Mouse (Mus musculus) forebrain, embryonic 14.5 days (tissue): Measurements from ENCODE around the gene Slc22a1. TPM values are rescaled to one million over a fixed set of nuclear protein-coding genes. Genes with fewer than 3 reads are reported as not detected.

Experiments
- ATAC-seq: fragments of 200-750 bp; cut with Nextera tagmentation; 2 replicates; pipeline ENCODE4 v1.8.0; 2017; ENCODE audit warnings: mild to moderate bottlenecking, moderate library complexity
- DNase-seq: peaks from one replicate; pipeline ENCODE4 v3.0.0-alpha.2; 2015; ENCODE audit warnings: low spot score
- H3K27ac ChIP-seq: fragments of 300-500 bp; sonication (generic); 2 replicates; pipeline ENCODE4 v1.5.1; 2014; ENCODE audit warnings: low read depth, mild to moderate bottlenecking, control low read depth, low read length, moderate library complexity
- H3K27me3 ChIP-seq: fragments of 300-500 bp; sonication (generic); replicated peaks from 2 replicates; pipeline ENCODE4 v1.6.1; 2014; ENCODE audit warnings: low read length, control low read depth, mixed read lengths; ENCODE audit not compliant: control insufficient read depth, insufficient read depth
- H3K36me3 ChIP-seq: fragments of 300-500 bp; sonication (generic); 2 replicates; pipeline ENCODE4 v1.6.1; 2014; ENCODE audit warnings: low read length, control low read depth; ENCODE audit not compliant: control insufficient read depth, insufficient read depth
- H3K4me1 ChIP-seq: fragments of 300-500 bp; sonication (generic); 2 replicates; pipeline ENCODE4 v1.6.1; 2014; ENCODE audit warnings: antibody characterized with exemption, low read length, control low read depth; ENCODE audit not compliant: control insufficient read depth, insufficient read depth
- H3K4me2 ChIP-seq: fragments of 300-500 bp; sonication (generic); 2 replicates; pipeline ENCODE4 v1.6.1; 2014; ENCODE audit warnings: mild to moderate bottlenecking, control low read depth, low read length
- H3K4me3 ChIP-seq: fragments of 300-500 bp; sonication (generic); 2 replicates; pipeline ENCODE4 v1.5.1; 2014; ENCODE audit warnings: low read depth, low read length, control low read depth
- H3K9ac ChIP-seq: fragments of 300-500 bp; sonication (generic); 2 replicates; pipeline ENCODE4 v1.6.1; 2014; ENCODE audit warnings: mild to moderate bottlenecking, low read length, control low read depth, moderate library complexity
- H3K9me3 ChIP-seq: fragments of 300-500 bp; sonication (generic); replicated peaks from 2 replicates; pipeline ENCODE4 v1.6.1; 2016; ENCODE audit warnings: low read length, control low read depth, mixed read lengths; ENCODE audit not compliant: control insufficient read depth
- WGBS: fragments of 180-500 bp; shearing (Covaris S2); extraction: QIAGEN DNeasy Blood & Tissue Kit; methylation state at CpG from one replicate; pipeline ENCODE4 v1.1.7; 2014; 5-methylcytosine and 5-hydroxymethylcytosine counted together
- polyA plus RNA-seq: library from polyadenylated mRNA; unstranded; fragments of >200 nt; fragmentation: Nextera tagmentation; extraction: Ambion mirVana; gene quantifications from 2 replicates; pipeline ENCODE4 v1.2.1, GENCODE M21; 2014

Slc22a1 gene
- polyA plus RNA-seq, 1 experiment from 2014 or later, result not detected

GRCm38 (mm10) chr17:12627983-12628382 lies 47.6 kb downstream of the Slc22a1 start:
- Histone ChIP-seq H3K4me1 (no peaks in the 10 kb centered on the region), H3K27ac (no peak overlapping the region), H3K27me3 (no peaks in the 10 kb centered on the region), H3K9me3 (peaks cover 9% of the 10 kb centered on the region; the same call in 1 of the 2 replicates), H3K9ac (no peak overlapping the region), H3K4me3 (no peak overlapping the region), H3K36me3 (no peaks in the 10 kb centered on the region), H3K4me2 (no peak overlapping the region)
- ATAC-seq (no peak), DNase-seq (no peak)
- 86% methylated on average over 4 of the region's 4 CpGs for WGBS

- DNase-seq (no peak), ATAC-seq (no peak)
- Histone ChIP-seq H3K27me3 (no peaks in the 10 kb centered on the region), H3K36me3 (no peaks in the 10 kb centered on the region), H3K4me3 (no peak overlapping the region), H3K4me2 (no peak overlapping the region), H3K9me3 (no peaks in the 10 kb centered on the region), H3K4me1 (no peaks in the 10 kb centered on the region), H3K9ac (no peak overlapping the region), H3K27ac (no peak overlapping the region)
- 96% methylated on average over 2 of the region's 2 CpGs for WGBS
Observed at GRCm38 (mm10) chr17:12619641-12620040, 56.0 kb downstream of the Slc22a1 start.

- no peaks in the 10 kb centered on the region for H3K4me1 ChIP-seq
- no peaks in the 10 kb centered on the region for H3K36me3 ChIP-seq
- H3K27me3 ChIP-seq, result no peaks in the 10 kb centered on the region
- H3K9me3 ChIP-seq, result no peaks in the 10 kb centered on the region
- no peak for ATAC-seq
- H3K9ac ChIP-seq, result no peak overlapping the region
- H3K27ac ChIP-seq, result no peak overlapping the region
- DNase-seq, result no peak
- no peak overlapping the region for H3K4me2 ChIP-seq
- H3K4me3 ChIP-seq, result no peak overlapping the region
- WGBS, result 69% methylated on average over 4 of the region's 4 CpGs
Observed at GRCm38 (mm10) chr17:12615429-12615828, 60.2 kb downstream of the Slc22a1 start.

GRCm38 (mm10) chr17:12614511-12615385 lies 60.9 kb downstream of the Slc22a1 start:
- H3K36me3 ChIP-seq, result no peaks in the 10 kb centered on the region
- H3K9me3 ChIP-seq, result no peaks in the 10 kb centered on the region
- DNase-seq (no peak), ATAC-seq (no peak)
- no peak overlapping the region for H3K4me2 ChIP-seq
- H3K27me3 ChIP-seq, result no peaks in the 10 kb centered on the region
- no peak overlapping the region for H3K27ac ChIP-seq
- no peak overlapping the region for H3K4me3 ChIP-seq
- WGBS, result 93% methylated on average over 15 of the region's 15 CpGs
- H3K4me1 ChIP-seq, result no peaks in the 10 kb centered on the region
- no peak overlapping the region for H3K9ac ChIP-seq

- no peak overlapping the region for H3K4me2 ChIP-seq
- no peak overlapping the region for H3K4me3 ChIP-seq
- no peaks in the 10 kb centered on the region for H3K9me3 ChIP-seq
- H3K36me3 ChIP-seq, result no peaks in the 10 kb centered on the region
- no peak overlapping the region for H3K9ac ChIP-seq
- H3K27ac ChIP-seq, result no peak overlapping the region
- ATAC-seq (no peak), DNase-seq (no peak)
- H3K4me1 ChIP-seq, result no peaks in the 10 kb centered on the region
- no peaks in the 10 kb centered on the region for H3K27me3 ChIP-seq
Observed at GRCm38 (mm10) chr17:12607202-12607601, 68.4 kb downstream of the Slc22a1 start.

- DNase-seq (no peak), ATAC-seq (no peak)
- no peak overlapping the region for H3K4me3 ChIP-seq
- H3K9me3 ChIP-seq, result no peaks in the 10 kb centered on the region
- H3K4me2 ChIP-seq, result no peak overlapping the region
- 67% methylated on average over 1 of the region's 1 CpGs for WGBS
- no peak overlapping the region for H3K27ac ChIP-seq
- no peaks in the 10 kb centered on the region for H3K36me3 ChIP-seq
- no peaks in the 10 kb centered on the region for H3K4me1 ChIP-seq
- no peak overlapping the region for H3K9ac ChIP-seq
- no peaks in the 10 kb centered on the region for H3K27me3 ChIP-seq
Observed at GRCm38 (mm10) chr17:12606634-12607033, 69.0 kb downstream of the Slc22a1 start.

Other genes with a start within 250 kb of the Slc22a1 start
- gene Slc22a3, start 168.1 kb downstream of the Slc22a1 start, polyA plus RNA-seq, result 0.11 and 0.49 TPM in 2 replicates
- 1.3 and 2.6 TPM in 2 replicates for gene Slc22a2, start 91.7 kb downstream of the Slc22a1 start, polyA plus RNA-seq
- gene Igf2r, start 93.8 kb upstream of the Slc22a1 start, polyA plus RNA-seq, result 9.6 and 10.9 TPM in 2 replicates
- 0.43 TPM in 1 of 2 replicates, not detected in the other for gene Mas1, start 192.3 kb upstream of the Slc22a1 start, polyA plus RNA-seq
- not detected in 2 replicates for gene Mrgprh, start 200.2 kb upstream of the Slc22a1 start, polyA plus RNA-seq
- gene Pnldc1, start 234.4 kb upstream of the Slc22a1 start, polyA plus RNA-seq, result 1.5 and 2.2 TPM in 2 replicates
- gene Tcp1, start 239.9 kb upstream of the Slc22a1 start, polyA plus RNA-seq, result 462 and 494 TPM in 2 replicates
- 113 and 128 TPM in 2 replicates for gene Mrpl18, start 240.5 kb upstream of the Slc22a1 start, polyA plus RNA-seq